Mouse (Mus musculus): ENCODE data around the gene Ebf1.

- TF ChIP-seq POLR2A (IDR thresholded peaks at IDR 0.05; ENCODE audit: control insufficient read depth in 1 of 2, insufficient read depth in 1 of 2, low read depth in 1 of 2, low read length in 2 of 2, poor library complexity in 1 of 2): no peak
- TF ChIP-seq CTCF (IDR thresholded peaks at IDR 0.05 in 2 of 3, conservative IDR thresholded peaks at IDR 0.05 in 1 of 3; ENCODE audit: control insufficient read depth in 1 of 3, insufficient read depth in 1 of 3, low read depth in 2 of 3, low read length in 3 of 3, poor library complexity in 1 of 3, severe bottlenecking in 1 of 3): no peak
- no peak for TF ChIP-seq USF1 (IDR thresholded peaks at IDR 0.05; ENCODE audit: low read depth, low read length)
- TF ChIP-seq RCOR1 (IDR thresholded peaks at IDR 0.05; ENCODE audit: low read depth, low read length): no peak
- TF ChIP-seq TAL1 (IDR thresholded peaks at IDR 0.05; ENCODE audit: low read length): no peak
- TF ChIP-seq TCF12 (IDR thresholded peaks at IDR 0.05; ENCODE audit: low read depth, low read length): no peak
These were observed 21.2 kb downstream of the Ebf1 start for GRCm38 (mm10) chr11:44638193-44638754.

All from MEL (cell line).